Mouse (Mus musculus) midbrain, embryonic 12.5 days (tissue): ENCODE results near the gene Mvd. TPM values are rescaled to one million over a fixed set of nuclear protein-coding genes. Genes with fewer than 3 reads are reported as not detected.

Source experiments
- ATAC-seq: fragments of 200-750 bp; cut with Nextera tagmentation; 2 replicates; pipeline ENCODE4 v1.8.0; 2017; ENCODE audit warnings: low read depth, moderate TSS enrichment, moderate library complexity; ENCODE audit not compliant: low FRiP score
- H3K27ac ChIP-seq: fragments of 300-500 bp; sonication (generic); replicated peaks from 2 replicates; pipeline ENCODE4 v1.5.1; 2016; ENCODE audit warnings: mild to moderate bottlenecking
- H3K27me3 ChIP-seq: fragments of 300-500 bp; sonication (generic); 2 replicates; pipeline ENCODE4 v1.6.1; 2016; ENCODE audit warnings: mild to moderate bottlenecking
- H3K36me3 ChIP-seq: fragments of 300-500 bp; sonication (generic); 2 replicates; pipeline ENCODE4 v1.6.1; 2016
- H3K4me1 ChIP-seq: fragments of 300-500 bp; sonication (generic); 2 replicates; pipeline ENCODE4 v1.6.1; 2016
- H3K4me2 ChIP-seq: fragments of 300-500 bp; sonication (generic); replicated peaks from 2 replicates; pipeline ENCODE4 v1.6.1; 2016; ENCODE audit warnings: mild to moderate bottlenecking, moderate library complexity
- H3K4me3 ChIP-seq: fragments of 300-500 bp; sonication (generic); 2 replicates; pipeline ENCODE4 v1.5.1; 2016; ENCODE audit warnings: mild to moderate bottlenecking
- H3K9ac ChIP-seq: fragments of 300-500 bp; sonication (generic); replicated peaks from 2 replicates; pipeline ENCODE4 v1.6.1; 2016; ENCODE audit warnings: mild to moderate bottlenecking, moderate library complexity
- H3K9me3 ChIP-seq: fragments of 300-500 bp; sonication (generic); 2 replicates; pipeline ENCODE4 v1.6.1; 2016; ENCODE audit warnings: mild to moderate bottlenecking
- WGBS: fragments of 180-500 bp; shearing (Covaris S2); methylation state at CpG from one replicate; pipeline ENCODE4 v1.1.7; 2016; 5-methylcytosine and 5-hydroxymethylcytosine counted together
- microRNA-seq: library from miRNA; unstranded; fragments of <30 nt; microRNA quantifications from one replicate; pipeline ENCODE4, GENCODE M21; 2017
- polyA plus RNA-seq: library from polyadenylated mRNA; unstranded; fragments of >200 nt; fragmentation: Nextera tagmentation; extraction: Ambion mirVana; gene quantifications from 2 replicates; pipeline ENCODE4 v1.2.1, GENCODE M21; 2016

The Mvd gene
- polyA plus RNA-seq, 1 experiment from 2014 or later, result 47.4 TPM

DNA sequence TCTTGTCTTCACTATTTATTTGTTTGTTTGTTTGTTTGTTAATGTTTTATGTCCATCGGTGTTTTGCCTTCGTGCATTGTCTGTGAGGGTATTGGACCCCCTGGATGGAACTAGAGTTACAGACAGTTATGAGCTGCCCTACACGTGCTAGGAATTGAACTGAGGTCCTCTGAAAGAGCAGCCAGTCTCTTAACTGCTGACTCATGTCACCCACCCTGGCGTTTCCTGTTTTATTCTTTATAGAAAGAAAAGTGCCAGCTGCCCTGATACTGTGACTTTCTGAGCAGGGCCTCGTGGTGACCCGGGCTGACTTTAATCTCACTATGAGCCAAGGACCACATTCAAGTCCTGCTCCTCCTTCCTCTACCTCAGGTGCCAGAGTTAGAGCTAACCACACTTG, 27.7 kb downstream of the Mvd start:
- 95% methylated on average over 6 of the region's 6 CpGs for WGBS
- H3K36me3 ChIP-seq, result peaks cover 90% of the 10 kb centered on the region

DNA sequence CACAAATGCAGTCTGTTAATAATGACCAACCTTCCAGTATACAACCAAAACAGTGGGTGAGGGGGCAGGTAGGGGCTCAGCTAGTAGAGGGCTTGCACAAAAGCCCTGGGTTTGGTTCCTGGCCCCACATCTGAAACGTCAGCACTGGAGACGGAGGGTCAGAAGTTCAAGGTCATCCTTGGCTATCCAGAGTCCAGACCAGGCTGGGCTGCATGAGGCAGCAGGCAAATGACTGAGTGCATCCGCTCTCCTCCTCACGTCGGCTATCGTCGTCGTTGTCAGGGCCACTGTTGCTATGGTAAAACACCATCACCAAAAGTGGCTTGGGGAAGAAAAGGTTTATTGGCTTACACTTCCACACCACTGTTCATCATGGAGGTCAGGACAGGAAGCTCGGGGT, 28.9 kb downstream of the Mvd start:
- 87% methylated on average over 9 of the region's 9 CpGs for WGBS
- no peak overlapping the region for H3K27ac ChIP-seq
- H3K4me1 ChIP-seq, result no peaks in the 10 kb centered on the region
- no peaks in the 10 kb centered on the region for H3K9me3 ChIP-seq
- no peak overlapping the region for H3K9ac ChIP-seq
- no peaks in the 10 kb centered on the region for H3K27me3 ChIP-seq
- peaks cover 98% of the 10 kb centered on the region for H3K36me3 ChIP-seq
- no peak for ATAC-seq
- no peak overlapping the region for H3K4me3 ChIP-seq
- no peak overlapping the region for H3K4me2 ChIP-seq

More for the DNA sequence above, 27.7 kb downstream of the Mvd start:
- Histone ChIP-seq H3K9me3 (no peaks in the 10 kb centered on the region), H3K9ac (no peak overlapping the region), H3K27ac (no peak overlapping the region), H3K27me3 (no peaks in the 10 kb centered on the region), H3K4me1 (no peaks in the 10 kb centered on the region), H3K4me2 (no peak overlapping the region), H3K4me3 (no peak overlapping the region)
- ATAC-seq, result no peak

DNA sequence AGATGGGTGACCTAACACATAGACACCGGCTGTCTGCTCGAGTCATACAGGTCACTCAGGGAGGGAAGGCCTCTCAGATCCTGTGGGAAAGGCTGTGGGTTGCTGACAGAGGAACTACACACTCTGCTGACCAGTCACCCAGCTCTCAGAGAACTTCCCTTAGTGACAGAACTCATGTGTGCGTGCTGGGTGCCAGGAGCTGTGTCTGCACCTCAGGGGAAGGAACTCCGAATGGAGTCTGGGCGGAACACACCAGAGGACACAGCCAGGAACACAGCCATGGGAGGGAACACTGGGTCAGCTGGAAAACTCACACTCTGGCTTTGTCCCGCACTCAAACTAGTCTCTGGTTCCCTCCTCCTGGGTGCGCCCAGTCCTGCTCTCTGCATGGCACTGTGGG, 35.5 kb downstream of the Mvd start:
- Histone ChIP-seq H3K4me1 (no peaks in the 10 kb centered on the region), H3K9me3 (no peaks in the 10 kb centered on the region), H3K27me3 (no peaks in the 10 kb centered on the region), H3K4me2 (no peak overlapping the region), H3K27ac (no peak overlapping the region), H3K36me3 (peaks cover 99% of the 10 kb centered on the region), H3K4me3 (no peak overlapping the region), H3K9ac (no peak overlapping the region)
- 97% methylated on average over 7 of the region's 7 CpGs for WGBS
- no peak for ATAC-seq

DNA sequence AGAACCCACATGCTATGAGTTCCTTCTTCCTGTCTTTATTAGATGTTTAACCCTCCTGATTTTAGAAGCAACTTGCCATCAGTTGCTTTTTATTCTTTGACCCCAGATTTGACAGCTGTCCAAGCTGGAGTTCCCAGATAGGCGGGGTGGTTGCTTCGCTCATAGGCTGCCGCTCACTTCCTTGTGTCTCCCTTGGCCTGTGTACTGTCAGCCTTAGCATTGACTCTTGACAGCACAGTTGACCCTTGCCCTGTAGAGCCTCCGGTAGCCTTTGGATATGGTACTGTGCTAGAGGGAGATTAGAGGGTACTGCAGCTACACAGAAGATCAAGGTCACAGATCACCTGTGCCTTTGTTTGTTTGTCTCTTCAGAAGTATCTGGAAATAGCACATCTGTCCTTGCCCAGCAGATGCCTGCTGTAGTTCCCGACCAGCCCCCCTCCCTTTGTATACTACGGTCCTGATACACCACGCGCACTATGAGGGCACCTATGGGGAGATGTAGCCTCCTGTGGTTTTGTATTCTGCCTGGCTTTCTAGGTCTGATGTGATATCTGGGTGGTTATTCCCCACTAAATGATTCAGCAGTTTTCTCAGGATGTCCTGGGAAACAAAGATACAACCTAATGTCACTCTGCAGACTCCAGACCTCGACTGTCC, 37.9 kb downstream of the Mvd start:
- 90% methylated on average over 9 of the region's 9 CpGs for WGBS
- no peaks in the 10 kb centered on the region for H3K9me3 ChIP-seq
- H3K4me1 ChIP-seq, result no peaks in the 10 kb centered on the region
- H3K27ac ChIP-seq, result no peak overlapping the region
- H3K4me2 ChIP-seq, result no peak overlapping the region
- no peak for ATAC-seq
- H3K9ac ChIP-seq, result no peak overlapping the region
- peaks cover 98% of the 10 kb centered on the region for H3K36me3 ChIP-seq
- no peak overlapping the region for H3K4me3 ChIP-seq
- H3K27me3 ChIP-seq, result no peaks in the 10 kb centered on the region

DNA sequence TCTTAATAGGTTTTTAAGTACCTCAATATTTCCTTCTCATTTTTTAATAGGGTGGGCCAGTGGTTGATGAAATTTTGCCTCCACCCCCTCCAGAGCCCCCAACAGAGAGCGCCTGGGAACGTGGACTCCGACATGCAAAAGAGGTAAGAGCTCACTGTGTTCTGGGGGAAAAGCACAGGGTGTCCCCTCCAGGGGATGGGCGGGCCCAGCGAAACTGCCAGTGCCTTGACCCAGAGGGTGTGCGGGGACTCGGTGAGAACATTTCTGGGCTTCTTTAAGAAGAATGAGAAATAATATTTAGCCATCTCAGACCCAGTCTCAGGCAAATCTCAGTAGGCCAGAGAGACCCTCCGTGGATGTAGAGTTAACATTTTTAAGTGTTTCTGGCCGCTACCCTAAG, 45.0 kb downstream of the Mvd start:
- Histone ChIP-seq H3K27ac (no peak overlapping the region), H3K9ac (no peak overlapping the region), H3K4me2 (no peak overlapping the region), H3K9me3 (no peaks in the 10 kb centered on the region), H3K27me3 (no peaks in the 10 kb centered on the region), H3K36me3 (peaks cover 80% of the 10 kb centered on the region), H3K4me3 (no peak overlapping the region), H3K4me1 (no peaks in the 10 kb centered on the region)
- no peak for ATAC-seq
- WGBS, result 93% methylated on average over 9 of the region's 9 CpGs

DNA sequence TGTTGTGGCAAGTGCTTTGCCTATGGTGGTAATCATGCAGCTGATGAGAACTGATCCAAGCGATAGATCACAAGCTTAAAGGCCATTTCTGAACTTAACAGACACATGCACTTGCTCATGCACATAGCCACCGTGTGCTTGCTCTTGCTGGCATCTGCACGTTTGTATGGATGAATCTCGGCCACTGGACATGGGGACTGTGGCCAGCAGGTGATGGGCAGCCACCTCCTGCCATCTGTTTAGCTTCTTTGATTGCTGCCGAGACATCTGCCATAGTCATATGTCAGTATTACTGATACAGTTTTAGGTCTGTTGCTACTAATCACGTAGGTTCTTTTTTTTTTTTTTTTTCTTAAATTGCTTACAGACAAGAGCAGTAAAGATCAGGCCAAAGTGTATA, 47.9 kb downstream of the Mvd start:
- Histone ChIP-seq H3K4me2 (no peak overlapping the region), H3K4me1 (no peaks in the 10 kb centered on the region), H3K4me3 (no peak overlapping the region), H3K9ac (no peak overlapping the region), H3K36me3 (peaks cover 77% of the 10 kb centered on the region), H3K27ac (no peak overlapping the region), H3K27me3 (no peaks in the 10 kb centered on the region), H3K9me3 (no peaks in the 10 kb centered on the region)
- ATAC-seq, result no peak
- WGBS, result 89% methylated on average over 6 of the region's 6 CpGs

DNA sequence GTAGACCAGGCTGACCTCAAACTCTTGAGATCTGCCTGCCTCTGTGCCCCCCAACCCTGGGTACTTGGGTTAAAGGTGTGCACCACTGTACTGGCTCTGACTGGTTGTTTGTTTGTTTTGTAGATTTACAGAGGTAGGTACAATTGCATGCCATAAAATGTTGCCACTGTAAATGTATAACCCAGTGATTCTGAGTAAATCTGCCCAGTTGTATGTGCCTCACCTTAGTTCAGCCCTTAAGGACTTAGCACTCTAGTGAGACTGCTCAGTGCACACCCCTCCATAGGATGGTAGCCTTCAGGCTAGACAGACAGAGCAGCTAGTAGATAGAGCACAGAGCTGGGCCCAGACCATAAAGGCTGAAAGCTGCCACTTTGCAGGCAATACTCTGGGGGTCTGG, 49.5 kb downstream of the Mvd start:
- Histone ChIP-seq H3K36me3 (peaks cover 77% of the 10 kb centered on the region), H3K4me1 (no peaks in the 10 kb centered on the region)
- no peak for ATAC-seq

DNA sequence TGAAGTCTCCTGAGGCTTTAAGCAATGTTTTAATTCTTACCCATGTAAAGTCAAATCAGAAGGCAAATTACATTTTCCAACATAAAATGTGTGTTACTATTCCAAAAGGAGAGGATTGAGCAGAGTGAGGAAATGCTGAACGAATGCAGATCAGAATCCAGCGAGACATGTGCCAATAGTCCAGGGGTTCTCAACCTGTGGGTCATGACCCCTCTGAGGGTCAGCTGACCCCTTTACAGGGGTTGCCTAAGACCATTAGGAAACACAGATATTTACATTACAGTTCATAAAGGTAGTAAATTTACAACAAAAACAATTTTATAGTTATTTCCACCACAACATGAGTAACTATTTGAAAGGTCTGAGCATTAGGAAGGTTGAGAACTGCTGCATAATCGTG, 52.5 kb downstream of the Mvd start:
- H3K9ac ChIP-seq, result no peak overlapping the region
- 94% methylated on average over 3 of the region's 3 CpGs for WGBS
- no peak overlapping the region for H3K4me3 ChIP-seq
- H3K4me1 ChIP-seq, result no peaks in the 10 kb centered on the region
- peaks cover 91% of the 10 kb centered on the region for H3K36me3 ChIP-seq
- ATAC-seq, result no peak
- H3K27me3 ChIP-seq, result no peaks in the 10 kb centered on the region
- H3K9me3 ChIP-seq, result no peaks in the 10 kb centered on the region
- no peak overlapping the region for H3K27ac ChIP-seq
- no peak overlapping the region for H3K4me2 ChIP-seq

More for the DNA sequence above, 49.5 kb downstream of the Mvd start:
- Histone ChIP-seq H3K4me2 (no peak overlapping the region), H3K27ac (no peak overlapping the region), H3K4me3 (no peak overlapping the region), H3K27me3 (no peaks in the 10 kb centered on the region), H3K9ac (no peak overlapping the region), H3K9me3 (no peaks in the 10 kb centered on the region)

DNA sequence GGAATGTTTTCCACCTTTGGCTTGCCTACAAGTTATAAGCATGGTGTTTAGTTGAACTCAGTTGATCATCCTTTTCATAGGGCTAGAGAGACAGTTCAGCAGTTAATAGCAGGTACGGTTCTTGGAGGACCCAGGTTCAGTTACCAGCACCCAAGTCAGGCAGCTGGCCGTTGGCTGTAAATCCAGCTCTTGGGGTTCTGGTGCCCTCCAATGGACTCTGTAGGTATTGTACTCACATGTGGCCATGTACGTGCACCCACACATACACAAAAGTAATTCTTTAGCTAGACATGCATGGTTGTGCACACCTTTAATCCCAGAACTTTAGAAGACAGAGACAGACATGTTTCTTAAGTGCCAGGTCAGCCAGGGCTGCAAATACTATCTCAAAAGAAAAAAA, 53.9 kb downstream of the Mvd start:
- Histone ChIP-seq H3K27ac (no peak overlapping the region), H3K9ac (no peak overlapping the region), H3K36me3 (peaks cover 96% of the 10 kb centered on the region), H3K4me3 (no peak overlapping the region), H3K4me2 (no peak overlapping the region), H3K27me3 (no peaks in the 10 kb centered on the region), H3K4me1 (no peaks in the 10 kb centered on the region), H3K9me3 (no peaks in the 10 kb centered on the region)
- WGBS, result 80% methylated on average over 3 of the region's 3 CpGs
- ATAC-seq, result no peak

Small RNA genes lying within 50 kb of the gene (microRNA-seq; reads per million reads assigned to microRNA genes)
- gene Gm24366, result not detected

Other genes with a start within 250 kb of the Mvd start
- gene Zfpm1, start 161.3 kb downstream of the Mvd start, polyA plus RNA-seq, result 3.0 TPM in 2 replicates
- not detected in 2 replicates for gene Trhr2, start 82.7 kb downstream of the Mvd start, polyA plus RNA-seq
- 68.3 and 74.0 TPM in 2 replicates for gene Zc3h18, start 66.8 kb downstream of the Mvd start, polyA plus RNA-seq
- gene Il17c, start 21.4 kb downstream of the Mvd start, polyA plus RNA-seq, result not detected in 2 replicates
- gene Cyba, start 10.5 kb downstream of the Mvd start, polyA plus RNA-seq, result 58.2 and 63.7 TPM in 2 replicates
- not detected in 2 replicates for gene Snai3, start 17.3 kb upstream of the Mvd start, polyA plus RNA-seq
- 36.7 and 37.7 TPM in 2 replicates for gene Rnf166, start 32.6 kb upstream of the Mvd start, polyA plus RNA-seq
- gene Ctu2, start 32.7 kb upstream of the Mvd start, polyA plus RNA-seq, result 65.1 and 66.8 TPM in 2 replicates
- gene Piezo1, start 107.9 kb upstream of the Mvd start, polyA plus RNA-seq, result 5.0 and 8.0 TPM in 2 replicates
- 30.0 and 34.7 TPM in 2 replicates for gene Cdt1, start 124.6 kb upstream of the Mvd start, polyA plus RNA-seq
- 157 and 160 TPM in 2 replicates for gene Aprt, start 133.5 kb upstream of the Mvd start, polyA plus RNA-seq
- gene Galns, start 168.0 kb upstream of the Mvd start, polyA plus RNA-seq, result 4.9 and 5.7 TPM in 2 replicates
- gene Trappc2l, start 168.2 kb upstream of the Mvd start, polyA plus RNA-seq, result 50.4 and 57.5 TPM in 2 replicates
- gene Pabpn1l, start 179.3 kb upstream of the Mvd start, polyA plus RNA-seq, result not detected in 2 replicates